Mouse (Mus musculus) embryo, embryonic 11.5 days (tissue): ENCODE data around the gene Pax5.

Experiments used
- DNase-seq: peaks from one replicate; pipeline ENCODE4 v3.0.0-alpha.2; 2012; ENCODE audit warnings: low read depth, low spot score

Pax5 gene

GRCm38 (mm10) chr4:44668172-44668571, 42.1 kb downstream of the Pax5 start:
- no peak for DNase-seq

GRCm38 (mm10) chr4:44667369-44667768, 42.9 kb downstream of the Pax5 start:
- no peak for DNase-seq

- DNase-seq: no peak
Observed at GRCm38 (mm10) chr4:44664767-44665056, 45.6 kb downstream of the Pax5 start.

- peak; percentile 23 for DNase-seq
Observed at GRCm38 (mm10) chr4:44664004-44664766, 46.1 kb downstream of the Pax5 start.

GRCm38 (mm10) chr4:44663489-44663888, 46.8 kb downstream of the Pax5 start:
- DNase-seq: no peak

GRCm38 (mm10) chr4:44645181-44645580, 65.1 kb downstream of the Pax5 start:
- no peak for DNase-seq

- DNase-seq: no peak
Observed at GRCm38 (mm10) chr4:44641831-44642587, 68.3 kb downstream of the Pax5 start.

- DNase-seq: no peak
Observed at GRCm38 (mm10) chr4:44635618-44636017, 74.7 kb downstream of the Pax5 start.

- no peak for DNase-seq
Observed at GRCm38 (mm10) chr4:44633694-44634524, 76.4 kb downstream of the Pax5 start.

GRCm38 (mm10) chr4:44630059-44630458, 80.2 kb downstream of the Pax5 start:
- no peak for DNase-seq

- DNase-seq: no peak
Observed at GRCm38 (mm10) chr4:44627890-44628289, 82.4 kb downstream of the Pax5 start.

- DNase-seq: no peak
Observed at GRCm38 (mm10) chr4:44625108-44625424, 85.2 kb downstream of the Pax5 start.

- DNase-seq: no peak
Observed at GRCm38 (mm10) chr4:44624232-44625107, 85.8 kb downstream of the Pax5 start.

- no peak for DNase-seq
Observed at GRCm38 (mm10) chr4:44623435-44623727, 86.9 kb downstream of the Pax5 start.

GRCm38 (mm10) chr4:44622682-44623434, 87.4 kb downstream of the Pax5 start:
- DNase-seq: no peak

GRCm38 (mm10) chr4:44620241-44620640, 90.0 kb downstream of the Pax5 start:
- no peak for DNase-seq

GRCm38 (mm10) chr4:44614066-44614667, 96.1 kb downstream of the Pax5 start:
- DNase-seq: no peak

- DNase-seq: no peak
Observed at GRCm38 (mm10) chr4:44612392-44612791, 97.9 kb downstream of the Pax5 start.

- no peak for DNase-seq
Observed at GRCm38 (mm10) chr4:44605453-44605852, 104.8 kb downstream of the Pax5 start.

GRCm38 (mm10) chr4:44602257-44602801, 108.0 kb downstream of the Pax5 start:
- DNase-seq: no peak
